Mouse (Mus musculus) kidney, embryonic 14.5 days (tissue): ENCODE data around the gene OR5BS1P. TPM values are rescaled to one million over a fixed set of nuclear protein-coding genes. Genes with fewer than 3 reads are reported as not detected.
"Not testable (repeated sequence)": the region's sequence is repeated elsewhere in the genome, so short reads cannot be mapped to it uniquely, and the experiment has no call there.

Experiments used
- ATAC-seq: fragments of 200-750 bp; cut with Nextera tagmentation; 2 replicates; pipeline ENCODE4 v1.8.0; 2017; ENCODE audit warnings: moderate number of reproducible peaks, mild to moderate bottlenecking, moderate TSS enrichment, moderate library complexity; ENCODE audit not compliant: low FRiP score, low TSS enrichment
- H3K27ac ChIP-seq: fragments of 300-500 bp; sonication (generic); 2 replicates; pipeline ENCODE4 v1.5.1; 2014; ENCODE audit warnings: low read depth, mild to moderate bottlenecking, low read length, moderate library complexity, mixed read lengths
- H3K27me3 ChIP-seq: fragments of 300-500 bp; sonication (generic); 2 replicates; pipeline ENCODE4 v1.6.1; 2014; ENCODE audit warnings: mild to moderate bottlenecking, low read length; ENCODE audit not compliant: control insufficient read depth, insufficient read depth
- H3K36me3 ChIP-seq: fragments of 300-500 bp; sonication (generic); 2 replicates; pipeline ENCODE4 v1.6.1; 2014; ENCODE audit warnings: low read length, mixed read lengths; ENCODE audit not compliant: control insufficient read depth, insufficient read depth
- H3K4me1 ChIP-seq: fragments of 300-500 bp; sonication (generic); 2 replicates; pipeline ENCODE4 v1.6.1; 2014; ENCODE audit warnings: low read length, mixed read lengths; ENCODE audit not compliant: control insufficient read depth, insufficient read depth
- H3K4me2 ChIP-seq: fragments of 300-500 bp; sonication (generic); replicated peaks from 2 replicates; pipeline ENCODE4 v1.6.1; 2014; ENCODE audit warnings: low read depth, mild to moderate bottlenecking, low read length
- H3K4me3 ChIP-seq: fragments of 300-500 bp; sonication (generic); 2 replicates; pipeline ENCODE4 v1.5.1; 2014; ENCODE audit warnings: mild to moderate bottlenecking, low read length
- H3K9ac ChIP-seq: fragments of 300-500 bp; sonication (generic); 2 replicates; pipeline ENCODE4 v1.6.1; 2014; ENCODE audit warnings: low read depth, mild to moderate bottlenecking, low read length, moderate library complexity
- H3K9me3 ChIP-seq: fragments of 300-500 bp; sonication (generic); 2 replicates; pipeline ENCODE4 v1.6.1; 2016; ENCODE audit warnings: low read length; ENCODE audit not compliant: control insufficient read depth
- WGBS: fragments of 180-500 bp; shearing (Covaris S2); extraction: QIAGEN DNeasy Blood & Tissue Kit; methylation state at CpG from one replicate; pipeline ENCODE4 v1.1.7; 2014; 5-methylcytosine and 5-hydroxymethylcytosine counted together
- polyA plus RNA-seq: library from polyadenylated mRNA; unstranded; fragments of >200 nt; fragmentation: Nextera tagmentation; extraction: Ambion mirVana; gene quantifications from 2 replicates; pipeline ENCODE4 v1.2.1, GENCODE M21; 2014

OR5BS1P gene
- polyA plus RNA-seq, 1 experiment from 2014 or later, result not detected

- Histone ChIP-seq H3K4me2 (no peak overlapping the region), H3K9ac (no peak overlapping the region), H3K27ac (no peak overlapping the region), H3K36me3 (no peaks in the 10 kb centered on the region), H3K4me3 (no peak overlapping the region), H3K4me1 (0 out of 2 replicates have a peak, but pooled peaks cover 2% of the 10 kb centered on the region), H3K9me3 (no peaks in the 10 kb centered on the region), H3K27me3 (no peaks in the 10 kb centered on the region)
- ATAC-seq, result no peak
- 73% methylated on average over 13 of the region's 13 CpGs for WGBS
Measured at GRCm38 (mm10) chr15:98511386-98511928, 41.8 kb downstream of the OR5BS1P start.

GRCm38 (mm10) chr15:98512232-98512631 lies 42.5 kb downstream of the OR5BS1P start:
- Histone ChIP-seq H3K27ac (no peak overlapping the region), H3K9me3 (no peaks in the 10 kb centered on the region), H3K4me3 (no peak overlapping the region), H3K4me1 (0 out of 2 replicates have a peak, but pooled peaks cover 2% of the 10 kb centered on the region), H3K27me3 (no peaks in the 10 kb centered on the region), H3K4me2 (no peak overlapping the region), H3K36me3 (no peaks in the 10 kb centered on the region), H3K9ac (no peak overlapping the region)
- WGBS, result 79% methylated on average over 8 of the region's 8 CpGs
- ATAC-seq, result no peak

GRCm38 (mm10) chr15:98512799-98513321 lies 43.2 kb downstream of the OR5BS1P start:
- Histone ChIP-seq H3K4me2 (no peak overlapping the region), H3K9ac (no peak overlapping the region), H3K4me1 (0 out of 2 replicates have a peak, but pooled peaks cover 2% of the 10 kb centered on the region), H3K36me3 (peaks cover 3% of the 10 kb centered on the region), H3K27me3 (no peaks in the 10 kb centered on the region), H3K9me3 (no peaks in the 10 kb centered on the region), H3K4me3 (no peak overlapping the region), H3K27ac (no peak overlapping the region)
- 52% methylated on average over 17 of the region's 17 CpGs for WGBS
- no peak for ATAC-seq

- H3K27ac ChIP-seq, H3K4me3 ChIP-seq, H3K9ac ChIP-seq, H3K4me2 ChIP-seq, H3K9me3 ChIP-seq, H3K4me1 ChIP-seq, ATAC-seq, H3K27me3 ChIP-seq: not testable (repeated sequence)
- whole genome bisulfite sequencing, result 64% methylated on average over 3 of the region's 3 CpGs
- H3K36me3 ChIP-seq, result peaks cover 11% of the 10 kb centered on the region
Measured at GRCm38 (mm10) chr15:98513676-98514075, 44.0 kb downstream of the OR5BS1P start.

- no peak overlapping the region for H3K4me2 ChIP-seq
- no peaks in the 10 kb centered on the region for H3K27me3 ChIP-seq
- H3K4me3 ChIP-seq, result no peak overlapping the region
- H3K9ac ChIP-seq, result no peak overlapping the region
- H3K4me1 ChIP-seq, result 0 out of 2 replicates have a peak, but pooled peaks cover 2% of the 10 kb centered on the region
- no peaks in the 10 kb centered on the region for H3K9me3 ChIP-seq
- H3K27ac ChIP-seq, result no peak overlapping the region
- no peak for ATAC-seq
- peaks cover 11% of the 10 kb centered on the region for H3K36me3 ChIP-seq
- WGBS, result 86% methylated on average over 8 of the region's 8 CpGs
Measured at GRCm38 (mm10) chr15:98514146-98514545, 44.5 kb downstream of the OR5BS1P start.

- peaks cover 16% of the 10 kb centered on the region for H3K36me3 ChIP-seq
- 86% methylated on average over 2 of the region's 2 CpGs for WGBS
Measured at GRCm38 (mm10) chr15:98514845-98515244, 45.1 kb downstream of the OR5BS1P start.

GRCm38 (mm10) chr15:98517380-98518355 lies 48.0 kb downstream of the OR5BS1P start:
- 71% methylated on average over 16 of the region's 16 CpGs for WGBS
- Histone ChIP-seq H3K4me2 (no peak overlapping the region), H3K27me3 (no peaks in the 10 kb centered on the region), H3K9ac (no peak overlapping the region), H3K27ac (no peak overlapping the region), H3K9me3 (no peaks in the 10 kb centered on the region), H3K4me3 (no peak overlapping the region), H3K4me1 (no peaks in the 10 kb centered on the region), H3K36me3 (peaks cover 42% of the 10 kb centered on the region)
- ATAC-seq, result no peak

More at GRCm38 (mm10) chr15:98514845-98515244, 45.1 kb downstream of the OR5BS1P start:
- not testable (repeated sequence) for H3K27ac ChIP-seq, H3K4me1 ChIP-seq, H3K27me3 ChIP-seq, H3K9me3 ChIP-seq, H3K4me2 ChIP-seq, H3K4me3 ChIP-seq, ATAC-seq, H3K9ac ChIP-seq

GRCm38 (mm10) chr15:98521245-98521644 lies 51.5 kb downstream of the OR5BS1P start:
- no peak overlapping the region for H3K27ac ChIP-seq
- no peak overlapping the region for H3K4me3 ChIP-seq
- no peaks in the 10 kb centered on the region for H3K27me3 ChIP-seq
- peaks cover 77% of the 10 kb centered on the region for H3K36me3 ChIP-seq
- WGBS, result 83% methylated on average over 3 of the region's 3 CpGs
- H3K9me3 ChIP-seq, result no peaks in the 10 kb centered on the region
- no peak overlapping the region for H3K9ac ChIP-seq
- no peaks in the 10 kb centered on the region for H3K4me1 ChIP-seq
- ATAC-seq, result no peak
- no peak overlapping the region for H3K4me2 ChIP-seq

- H3K27me3 ChIP-seq, result no peaks in the 10 kb centered on the region
- H3K4me2 ChIP-seq, result no peak overlapping the region
- no peaks in the 10 kb centered on the region for H3K4me1 ChIP-seq
- H3K36me3 ChIP-seq, result peaks cover 97% of the 10 kb centered on the region
- H3K9me3 ChIP-seq, result no peaks in the 10 kb centered on the region
- 85% methylated on average over 5 of the region's 5 CpGs for WGBS
- ATAC-seq, result no peak
- no peak overlapping the region for H3K9ac ChIP-seq
- H3K27ac ChIP-seq, result no peak overlapping the region
- H3K4me3 ChIP-seq, result no peak overlapping the region
Measured at GRCm38 (mm10) chr15:98526057-98526456, 56.4 kb downstream of the OR5BS1P start.
